Mouse (Mus musculus): Measurements from ENCODE around the gene Dnal4.

Dnal4 gene

GRCm38 (mm10) chr15:79777749-79778148 is at the start of gene Dnal4:
TSS of gene Dnal4 (minus strand) at chr15:79777849.
- ChIA-PET CTCF (interaction anchor here in 1 of 4 experiments (0.6 kb wide), 1 partner anchor 10 kb away, joined by 3 read pairs; no protein-coding TSS in a partner anchor), POLR2A (interaction anchor here in 2 of 4 experiments (1.0 to 1.7 kb wide), 6 partner anchors 9 to 46 kb away, joined by 3 to 5 read pairs (median 3); no protein-coding TSS in a partner anchor)

DNA sequence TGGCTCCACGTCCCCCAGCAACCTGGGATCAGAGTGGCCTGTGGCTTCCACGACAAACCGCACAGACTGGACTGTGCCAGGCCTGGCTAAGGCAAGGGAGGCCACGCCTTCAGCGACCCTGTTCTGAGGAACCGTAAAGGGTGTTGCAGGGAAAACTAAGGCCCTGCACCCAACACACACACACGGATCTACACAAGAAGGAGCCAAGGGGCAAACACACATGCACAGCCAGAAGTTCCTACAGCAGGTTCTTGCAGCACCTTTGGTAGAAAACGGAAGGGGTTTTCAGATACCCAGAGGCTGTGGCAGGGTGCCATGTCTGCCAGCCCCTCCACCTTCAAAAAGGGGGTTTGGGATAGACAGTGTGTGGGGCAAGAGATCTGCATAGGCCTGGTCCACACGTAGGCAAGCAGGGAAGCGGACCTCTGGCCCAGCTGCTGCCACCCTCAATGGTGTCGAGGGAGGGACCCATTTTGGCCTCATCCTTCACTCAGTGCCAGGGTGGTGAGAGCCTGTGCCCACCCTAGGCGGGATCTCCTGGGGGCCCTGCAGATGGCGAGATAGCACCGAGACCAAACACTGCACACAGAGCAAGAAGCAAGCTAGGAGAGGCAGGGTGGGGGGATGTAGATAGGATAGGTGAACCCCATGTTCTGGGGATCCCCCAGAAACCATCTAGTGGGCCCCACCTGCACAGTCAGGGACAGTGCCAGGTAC is 49.6 kb upstream of the Dnal4 start:
- CTCF ChIA-PET: interaction anchor here in 1 of 4 experiments (1.1 kb wide), 1 partner anchor 20 kb away, joined by 3 read pairs; no protein-coding TSS in a partner anchor
- POLR2A ChIA-PET: interaction anchor here in 2 of 4 experiments (0.9 to 19.4 kb wide), 11 partner anchors 11 to 144 kb away, joined by 3 to 293 read pairs (median 5); partner anchors contain the start of gene Cbx7 (in 1 of the 2)

DNA sequence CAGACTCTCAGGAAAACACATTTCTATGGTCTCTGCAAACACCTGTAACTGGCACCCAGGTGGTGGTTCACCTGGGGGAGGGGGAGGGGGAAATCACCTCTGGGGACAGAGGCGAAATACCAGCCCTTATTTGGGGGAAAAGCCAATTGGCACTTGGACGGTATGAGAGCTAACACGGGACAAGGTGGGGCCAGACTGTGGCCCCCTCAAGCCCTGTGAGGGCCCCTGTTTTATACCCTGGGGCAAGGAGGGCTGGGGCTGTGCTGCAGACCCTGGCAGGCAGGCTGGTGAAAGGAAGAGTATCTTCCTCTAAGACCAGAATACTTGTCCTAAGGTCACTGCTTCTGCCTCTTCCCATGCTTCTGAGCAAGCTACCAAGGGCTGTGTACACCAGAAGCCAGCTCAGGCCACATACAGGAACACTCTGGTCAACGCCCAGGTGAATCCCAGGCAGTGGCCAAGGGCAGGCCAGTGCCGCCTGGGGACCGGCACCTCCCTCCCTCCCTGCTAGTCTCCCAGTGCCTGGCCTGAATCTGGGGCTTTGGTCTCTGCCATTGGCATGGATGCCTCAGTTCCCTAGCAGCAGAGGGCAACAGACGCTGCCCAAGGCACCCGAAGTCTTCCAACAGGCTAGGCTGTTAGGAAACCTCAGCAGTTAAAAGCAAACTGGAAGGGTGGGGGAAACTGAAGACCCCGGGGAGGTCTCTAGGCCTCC is 48.7 kb upstream of the Dnal4 start:
- CTCF ChIA-PET: interaction anchor here in 3 of 4 experiments (0.5 to 3.7 kb wide), 8 partner anchors 7 to 1681 kb away, joined by 3 to 13 read pairs (median 4); partner anchors contain the start of genes Cbx6 (in 1 of the 3), Gtpbp1 (in 1 of the 3) and Npcd (in 1 of the 3)

GRCm38 (mm10) chr15:79825146-79825825 is 47.6 kb upstream of the Dnal4 start:
- ChIA-PET CTCF (interaction anchor here (0.5 to 3.7 kb wide), 29 partner anchors 9 to 695 kb away, joined by 3 to 13 read pairs (median 4); partner anchors contain the start of genes Apobec3 (in 1 of the 4), Cbx6 (in 1 of the 4), Gtpbp1 (in 1 of the 4) and Npcd (in 1 of the 4)), POLR2A (interaction anchor here in 3 of 4 experiments (0.6 to 19.4 kb wide), 32 partner anchors 8 to 258 kb away, joined by 3 to 293 read pairs (median 4); partner anchors contain the start of genes Cbx6 (in 2 of the 3), Npcd (in 2 of the 3), Cbx7 (in 1 of the 3) and Nptxr (in 1 of the 3))

More for the DNA sequence above, 48.7 kb upstream of the Dnal4 start:
- POLR2A ChIA-PET: interaction anchor here (0.5 to 19.4 kb wide), 26 partner anchors 8 to 280 kb away, joined by 3 to 293 read pairs (median 4); partner anchors contain the start of genes Cbx6 (in 1 of the 4), Cbx7 (in 1 of the 4), Ddx17 (in 1 of the 4) and Npcd (in 1 of the 4)

GRCm38 (mm10) chr15:79823588-79824280 is 46.1 kb upstream of the Dnal4 start:
- CTCF ChIA-PET: interaction anchor here (0.6 to 3.7 kb wide), 32 partner anchors 9 to 248 kb away, joined by 3 to 17 read pairs (median 4); partner anchors contain the start of genes Cbx6 (in 2 of the 4), Npcd (in 2 of the 4), Apobec3 (in 1 of the 4) and Tomm22 (in 1 of the 4)
- POLR2A ChIA-PET: interaction anchor here (0.5 to 19.4 kb wide), 43 partner anchors 8 to 1013 kb away, joined by 3 to 293 read pairs (median 4); partner anchors contain the start of genes Cbx6 (in 2 of the 4), Cbx7 (in 2 of the 4), Npcd (in 2 of the 4) and Nptxr (in 2 of the 4)

- ChIA-PET CTCF (interaction anchor here in 1 of 4 experiments (0.5 to 3.7 kb wide), 6 partner anchors 9 to 683 kb away, joined by 3 to 17 read pairs (median 6); partner anchors contain the start of genes Cbx6 and Npcd), POLR2A (interaction anchor here in 3 of 4 experiments (1.0 to 19.4 kb wide), 8 partner anchors 10 to 259 kb away, joined by 3 to 293 read pairs (median 4); partner anchors contain the start of genes Cbx6 (in 1 of the 3) and Npcd (in 1 of the 3))
Observed at GRCm38 (mm10) chr15:79822265-79823199, 44.9 kb upstream of the Dnal4 start.

DNA sequence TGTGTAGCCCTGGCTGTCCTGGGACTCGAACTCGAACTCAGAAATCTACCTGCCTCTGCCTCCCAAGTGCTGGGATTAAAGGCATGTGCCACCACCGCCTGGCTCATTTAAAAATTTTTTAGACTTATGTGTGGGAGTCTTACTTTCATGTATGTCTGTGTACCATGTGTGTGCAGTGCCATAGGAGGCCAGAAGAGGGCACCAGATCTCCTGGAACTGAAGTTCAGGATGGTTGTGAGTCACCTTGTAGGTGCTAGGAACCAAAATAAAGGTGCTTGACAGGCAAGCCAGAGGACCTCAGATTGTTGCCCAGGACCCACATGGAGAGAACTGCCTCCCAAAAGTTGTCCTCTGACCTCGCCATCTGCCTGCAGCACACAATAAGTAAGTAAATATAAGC is 40.7 kb upstream of the Dnal4 start:
- POLR2A ChIA-PET: interaction anchor here in 3 of 4 experiments (0.5 to 4.0 kb wide), 13 partner anchors 10 to 125 kb away, joined by 3 to 23 read pairs (median 4); no protein-coding TSS in a partner anchor
- CTCF ChIA-PET: interaction anchor here in 1 of 4 experiments (0.6 to 1.5 kb wide), 3 partner anchors 14 to 539 kb away, joined by 3 to 8 read pairs (median 4); no protein-coding TSS in a partner anchor

DNA sequence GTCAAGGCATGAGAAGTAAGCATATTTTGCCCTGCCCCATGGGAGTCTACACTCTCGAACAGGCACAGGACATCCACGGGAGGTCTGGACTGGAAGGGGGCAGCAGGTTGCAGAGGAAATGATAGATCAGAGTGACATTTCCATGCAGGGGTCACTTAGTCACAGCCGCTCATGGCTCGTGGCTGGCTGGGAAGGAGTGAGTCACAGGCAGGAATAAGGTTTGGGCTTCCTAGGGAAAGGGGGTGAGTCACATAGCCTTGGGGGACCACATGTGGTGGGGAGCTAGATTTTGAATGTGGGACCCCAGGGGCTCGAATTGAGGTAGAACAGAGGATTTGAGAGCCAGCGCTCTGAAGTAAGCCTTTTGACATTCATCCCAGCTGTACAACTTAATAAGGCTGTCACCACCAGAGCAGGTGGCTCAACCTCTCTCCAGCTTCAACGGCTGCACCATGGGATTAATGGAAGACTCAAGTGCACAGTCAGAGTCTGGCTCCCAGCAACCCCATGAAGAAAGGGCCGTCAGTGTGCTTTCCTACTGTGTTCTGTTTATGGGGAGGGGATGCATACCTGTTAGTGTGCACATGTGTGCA is 36.1 kb upstream of the Dnal4 start:
- POLR2A ChIA-PET: interaction anchor here in 2 of 4 experiments (1.2 to 2.5 kb wide), 9 partner anchors 9 to 262 kb away, joined by 3 to 6 read pairs (median 4); partner anchors contain the start of gene Nptxr (in 1 of the 2)
- CTCF ChIA-PET: interaction anchor here in 2 of 4 experiments (0.7 to 1.5 kb wide), 4 partner anchors 9 to 61 kb away, joined by 3 to 4 read pairs (median 4); no protein-coding TSS in a partner anchor

DNA sequence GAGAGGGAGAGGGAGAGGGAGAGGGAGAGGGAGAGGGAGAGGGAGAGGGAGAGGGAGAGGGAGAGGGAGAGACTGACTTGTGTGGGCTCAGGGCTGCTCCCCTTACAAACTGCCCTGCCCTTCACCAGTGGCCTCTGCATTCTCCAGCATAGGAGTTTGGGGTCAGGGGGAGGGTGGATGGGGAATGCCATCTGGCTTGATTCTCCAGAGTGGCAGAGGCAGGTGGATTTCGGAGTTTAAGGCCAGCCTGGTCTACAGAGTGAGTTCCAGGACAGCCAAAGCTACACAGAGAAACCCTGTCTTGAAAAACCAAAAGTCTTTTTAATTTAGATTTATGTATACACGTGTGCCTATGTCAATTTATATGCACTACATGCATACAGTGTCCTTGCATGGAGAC is 35.2 kb upstream of the Dnal4 start:
- ChIA-PET POLR2A (interaction anchor here in 2 of 4 experiments (1.6 to 2.5 kb wide), 3 partner anchors 8 to 263 kb away, joined by 3 to 6 read pairs (median 4); partner anchors contain the start of gene Nptxr (in 1 of the 2)), CTCF (interaction anchor here in 1 of 4 experiments (1.0 kb wide), 1 partner anchor 10 kb away, joined by 3 read pairs; no protein-coding TSS in a partner anchor)

GRCm38 (mm10) chr15:79810997-79811396 is 33.3 kb upstream of the Dnal4 start:
- POLR2A ChIA-PET: interaction anchor here in 2 of 4 experiments (0.6 to 1.8 kb wide), 7 partner anchors 19 to 1025 kb away, joined by 3 to 4 read pairs (median 3); no protein-coding TSS in a partner anchor
- CTCF ChIA-PET: interaction anchor here in 1 of 4 experiments (1.5 kb wide), 1 partner anchor 13 kb away, joined by 3 read pairs; no protein-coding TSS in a partner anchor

GRCm38 (mm10) chr15:79810061-79810460 is 32.4 kb upstream of the Dnal4 start:
- POLR2A ChIA-PET: interaction anchor here in 2 of 4 experiments (0.7 to 1.8 kb wide), 4 partner anchors 14 to 33 kb away, joined by 3 to 4 read pairs (median 3); no protein-coding TSS in a partner anchor
- CTCF ChIA-PET: no interaction called here

GRCm38 (mm10) chr15:79808658-79809057 is 31.0 kb upstream of the Dnal4 start:
- ChIA-PET CTCF (interaction anchor here (0.5 to 2.1 kb wide), 23 partner anchors 8 to 742 kb away, joined by 3 to 12 read pairs (median 3); partner anchors contain the start of gene Apobec3 (in 1 of the 4)), POLR2A (interaction anchor here in 2 of 4 experiments (0.6 to 1.5 kb wide), 10 partner anchors 10 to 264 kb away, joined by 3 to 5 read pairs (median 4); partner anchors contain the start of gene Cbx7 (in 1 of the 2))

DNA sequence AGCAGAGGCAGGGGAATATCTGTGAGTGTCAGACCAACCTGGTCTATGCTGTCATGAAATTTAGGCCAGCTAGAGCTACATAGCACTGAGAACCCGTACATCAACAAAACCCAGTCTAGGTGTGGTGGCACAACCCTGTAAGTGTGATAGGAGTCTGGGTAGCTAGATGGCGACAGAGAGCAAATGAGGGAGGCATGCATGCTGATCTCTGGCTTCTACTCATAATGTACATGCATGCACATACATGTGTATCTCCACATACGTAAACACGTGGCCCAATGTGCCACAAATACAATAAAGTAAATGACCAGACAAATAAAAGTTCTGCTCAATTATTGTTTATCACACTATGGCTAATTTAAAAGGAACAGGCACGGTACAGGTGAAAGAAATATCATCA is 30.5 kb upstream of the Dnal4 start:
- CTCF ChIA-PET: interaction anchor here (0.5 to 2.1 kb wide), 28 partner anchors 8 to 1826 kb away, joined by 3 to 12 read pairs (median 3); partner anchors contain the start of gene Apobec3 (in 1 of the 4)
- POLR2A ChIA-PET: interaction anchor here in 2 of 4 experiments (0.6 to 1.5 kb wide), 12 partner anchors 10 to 265 kb away, joined by 3 to 5 read pairs (median 4); partner anchors contain the start of gene Cbx7 (in 1 of the 2)

DNA sequence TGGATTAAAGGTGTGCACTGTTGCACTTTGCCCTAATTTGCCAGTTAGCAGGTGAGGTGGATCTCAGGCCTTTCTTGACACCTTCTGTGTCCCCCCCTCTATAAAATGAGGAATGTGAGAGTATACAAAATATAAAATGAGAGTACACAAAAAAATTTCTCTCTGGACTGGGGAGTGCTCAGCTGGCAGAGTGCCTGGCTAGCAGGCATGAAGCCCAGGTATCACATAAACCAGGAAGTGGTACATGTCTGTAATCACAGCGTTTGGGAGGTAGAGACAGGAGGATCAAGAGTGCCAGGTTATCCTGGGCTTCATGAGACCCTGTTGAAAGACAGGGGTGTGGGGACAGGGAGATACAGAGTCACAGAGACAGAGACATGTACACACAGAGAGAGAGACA is 29.4 kb upstream of the Dnal4 start:
- POLR2A ChIA-PET: interaction anchor here in 2 of 4 experiments (0.8 to 1.5 kb wide), 4 partner anchors 21 to 266 kb away, joined by 3 to 5 read pairs (median 3); partner anchors contain the start of gene Apobec3 (in 1 of the 2)
- CTCF ChIA-PET: interaction anchor here in 1 of 4 experiments (1.1 to 2.1 kb wide), 6 partner anchors 13 to 108 kb away, joined by 3 to 12 read pairs (median 7); no protein-coding TSS in a partner anchor

All from embryonic stem cell, embryonic (primary cell).